Mouse (Mus musculus) small intestine, adult 10 weeks (tissue): Measurements from ENCODE around the gene Olfr628. TPM values are rescaled to one million over a fixed set of nuclear protein-coding genes. Genes with fewer than 3 reads are reported as not detected.

Source experiments
- polyA plus RNA-seq: library from polyadenylated mRNA; stranded (reverse); fragments of 350-450 nt; fragmentation: Illumina TruSeq; extraction: RNeasy Lipid Tissue Mini Kit (QIAGEN cat#74804); gene quantifications from one replicate; pipeline ENCODE4 v1.2.3, GENCODE M21; 2014; ENCODE audit warnings: low replicate concordance

Gene Olfr628
- polyA plus RNA-seq = not detected

GRCm38 (mm10) chr7:103730074-103730473, at the start of gene Olfr628:
Gene Olfr628, plus strand, starts transcription at chr7:103730374.

GRCm38 (mm10) chr7:103682420-103682819, 47.8 kb upstream of the Olfr628 start, which contains the start of gene Olfr625-ps1:
Gene Olfr625-ps1, plus strand, starts transcription at chr7:103682720.

GRCm38 (mm10) chr7:103714371-103714770, 15.8 kb upstream of the Olfr628 start, which contains the start of gene Olfr243:
Gene Olfr243, plus strand, starts transcription at chr7:103714671.

GRCm38 (mm10) chr7:103744843-103745242, 14.7 kb downstream of the Olfr628 start, which contains the start of gene Olfr629:
Gene Olfr629, minus strand, starts transcription at chr7:103744943.

GRCm38 (mm10) chr7:103757233-103757632, 27.1 kb downstream of the Olfr628 start, which contains the start of gene Olfr630:
Gene Olfr630, minus strand, starts transcription at chr7:103757333.

GRCm38 (mm10) chr7:103771494-103771893, 41.3 kb downstream of the Olfr628 start, which contains the start of gene Olfr69:
Gene Olfr69, minus strand, starts transcription at chr7:103771594.

GRCm38 (mm10) chr7:103779598-103779997, 49.4 kb downstream of the Olfr628 start, which contains the start of gene Olfr68:
Gene Olfr68, minus strand, starts transcription at chr7:103779698.

Other genes with a start within 250 kb of the Olfr628 start
- not detected for gene Olfr609, start 232.3 kb upstream of the Olfr628 start, polyA plus RNA-seq
- not detected for gene Olfr610, start 218.3 kb upstream of the Olfr628 start, polyA plus RNA-seq
- gene Olfr611, start 209.5 kb upstream of the Olfr628 start, polyA plus RNA-seq = not detected
- gene Olfr612, start 187.7 kb upstream of the Olfr628 start, polyA plus RNA-seq = not detected
- gene Olfr613, start 182.3 kb upstream of the Olfr628 start, polyA plus RNA-seq = not detected
- gene Olfr615, start 174.3 kb upstream of the Olfr628 start, polyA plus RNA-seq = not detected
- not detected for gene Olfr616, start 161.2 kb upstream of the Olfr628 start, polyA plus RNA-seq
- gene Olfr617, start 157.3 kb upstream of the Olfr628 start, polyA plus RNA-seq = not detected
- not detected for gene Olfr618, start 140.3 kb upstream of the Olfr628 start, polyA plus RNA-seq
- gene Olfr619, start 129.8 kb upstream of the Olfr628 start, polyA plus RNA-seq = not detected
- gene Olfr620, start 117.8 kb upstream of the Olfr628 start, polyA plus RNA-seq = not detected
- not detected for gene Olfr622, start 87.7 kb upstream of the Olfr628 start, polyA plus RNA-seq
- gene Olfr623, start 66.7 kb upstream of the Olfr628 start, polyA plus RNA-seq = not detected
- gene Olfr624, start 59.2 kb upstream of the Olfr628 start, polyA plus RNA-seq = 0.78 TPM
- gene Olfr625-ps1, start 47.7 kb upstream of the Olfr628 start, polyA plus RNA-seq = not detected
- gene Olfr243, start 15.7 kb upstream of the Olfr628 start, polyA plus RNA-seq = not detected
- not detected for gene Olfr629, start 14.6 kb downstream of the Olfr628 start, polyA plus RNA-seq
- gene Olfr630, start 27.0 kb downstream of the Olfr628 start, polyA plus RNA-seq = not detected
- not detected for gene Olfr69, start 41.2 kb downstream of the Olfr628 start, polyA plus RNA-seq
- not detected for gene Olfr68, start 49.3 kb downstream of the Olfr628 start, polyA plus RNA-seq
- gene Olfr67, start 61.4 kb downstream of the Olfr628 start, polyA plus RNA-seq = not detected
- gene Hbb-bt, start 83.6 kb downstream of the Olfr628 start, polyA plus RNA-seq = 1.4 TPM
- 17.2 TPM for gene Hbb-bs, start 97.7 kb downstream of the Olfr628 start, polyA plus RNA-seq
- not detected for gene Hbb-bh2, start 110.1 kb downstream of the Olfr628 start, polyA plus RNA-seq
- not detected for gene Hbb-bh1, start 112.8 kb downstream of the Olfr628 start, polyA plus RNA-seq
- gene Hbb-y, start 122.8 kb downstream of the Olfr628 start, polyA plus RNA-seq = not detected
- not detected for gene Olfr66, start 155.9 kb downstream of the Olfr628 start, polyA plus RNA-seq
- gene Olfr64, start 164.1 kb downstream of the Olfr628 start, polyA plus RNA-seq = not detected
- gene Olfr65, start 173.1 kb downstream of the Olfr628 start, polyA plus RNA-seq = not detected
- gene Olfr631, start 198.5 kb downstream of the Olfr628 start, polyA plus RNA-seq = not detected
- gene Olfr632, start 204.0 kb downstream of the Olfr628 start, polyA plus RNA-seq = not detected
- not detected for gene Olfr633, start 214.1 kb downstream of the Olfr628 start, polyA plus RNA-seq
- not detected for gene Olfr635, start 240.8 kb downstream of the Olfr628 start, polyA plus RNA-seq